Comparison of ENCODE assay signal across 23 mouse cellular contexts in the genomic region with DNA sequence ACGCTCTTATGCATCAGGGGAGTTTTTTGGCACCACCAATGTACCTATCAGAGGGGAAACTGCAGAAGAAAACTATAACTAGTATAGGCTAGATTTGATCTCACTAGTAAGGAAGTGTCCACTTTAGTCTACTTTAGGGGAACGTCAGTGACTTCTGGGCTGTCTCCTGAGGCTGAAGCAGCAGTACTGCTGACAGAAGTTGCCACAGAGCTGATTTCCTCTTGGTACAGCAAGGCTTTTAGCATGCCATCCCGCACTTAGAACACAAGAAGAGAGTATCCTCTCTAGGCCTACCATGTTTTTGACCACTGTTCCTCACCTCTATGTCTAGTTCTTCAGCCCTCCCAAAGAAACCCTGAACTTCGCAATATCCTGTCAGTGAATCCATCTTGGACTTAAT.
"Had no signal": no experiment of that assay in that cellular context is flagged by ENCODE, and none has a peak within 500 bp of the region (broad histone marks: within the 10 kb centered on the region; RNA-seq: fewer than 3 reads in every experiment).

No protein-coding gene starts in this region.

- H3K36me3 ChIP-seq: kidney, embryonic 15.5 days; limb, embryonic 15.5 days; neural tube, embryonic 12.5 days; neural tube, embryonic 15.5 days; stomach, embryonic 15.5 days had no signal

- H3K9ac ChIP-seq: kidney, embryonic 15.5 days; limb, embryonic 12.5 days; limb, embryonic 15.5 days; liver, embryonic 14.5 days; neural tube, embryonic 12.5 days; neural tube, embryonic 15.5 days; stomach, embryonic 15.5 days had no signal

- H3K9me3 ChIP-seq: kidney, embryonic 15.5 days; limb, embryonic 12.5 days; limb, embryonic 15.5 days; megakaryocyte, embryonic 14.5 days; neural tube, embryonic 12.5 days; neural tube, embryonic 15.5 days; stomach, embryonic 15.5 days had no signal

- H3K27me3 ChIP-seq: kidney, embryonic 15.5 days; limb, embryonic 12.5 days; limb, embryonic 15.5 days; megakaryocyte, embryonic 14.5 days; neural tube, embryonic 12.5 days; neural tube, embryonic 15.5 days; stomach, embryonic 15.5 days had no signal

- H3K4me1 ChIP-seq: megakaryocyte, embryonic 14.5 days; stomach, embryonic 15.5 days had no signal

- H3K4me2 ChIP-seq: kidney, embryonic 15.5 days; limb, embryonic 12.5 days; limb, embryonic 15.5 days; liver, embryonic 11.5 days; midbrain, embryonic 11.5 days; neural tube, embryonic 12.5 days; neural tube, embryonic 15.5 days; stomach, embryonic 15.5 days had no signal

- DNase-seq: kidney, adult 11 months; kidney, adult 8-10 months; kidney, postnatal 10 days; kidney, postnatal 36 days; layer of hippocampus, postnatal 36 days; left cerebral cortex, postnatal 4 days; lung, adult 18-20 months; midbrain, embryonic 14.5 days; right cerebral cortex, adult 18-20 months; right cerebral cortex, postnatal 14 days; spleen, adult 18-20 months; thymus, postnatal 25 days had no signal

- H3K4me3 ChIP-seq: kidney, embryonic 15.5 days; limb, embryonic 12.5 days; limb, embryonic 15.5 days; megakaryocyte, embryonic 14.5 days; neural tube, embryonic 12.5 days; neural tube, embryonic 15.5 days; stomach, embryonic 15.5 days had no signal

- H3K27ac ChIP-seq: kidney, embryonic 15.5 days; limb, embryonic 12.5 days; limb, embryonic 15.5 days; liver, embryonic 14.5 days; macrophage; neural tube, embryonic 12.5 days; neural tube, embryonic 15.5 days; stomach, embryonic 15.5 days had no signal
